Mouse (Mus musculus) kidney, postnatal 0 days (tissue): ENCODE data around the gene Foxe1. TPM values are rescaled to one million over a fixed set of nuclear protein-coding genes. Genes with fewer than 3 reads are reported as not detected.

Experiments used
- ATAC-seq: fragments of 200-750 bp; cut with Nextera tagmentation; replicated peaks from 2 replicates; pipeline ENCODE4 v1.8.0; 2017; ENCODE audit warnings: low read depth, moderate number of reproducible peaks, moderate TSS enrichment, moderate library complexity; ENCODE audit not compliant: low FRiP score
- DNase-seq: peaks from one replicate; pipeline ENCODE4 v3.0.0-alpha.2; 2016; ENCODE audit warnings: low spot score
- H3K27ac ChIP-seq: fragments of 300-500 bp; sonication (generic); 2 replicates; pipeline ENCODE4 v1.5.1; 2014; ENCODE audit warnings: mild to moderate bottlenecking
- H3K27me3 ChIP-seq: fragments of 300-500 bp; sonication (generic); 2 replicates; pipeline ENCODE4 v1.6.1; 2014; ENCODE audit warnings: low read length, mixed read lengths; ENCODE audit not compliant: insufficient read depth
- H3K36me3 ChIP-seq: fragments of 300-500 bp; sonication (generic); 2 replicates; pipeline ENCODE4 v1.6.1; 2014; ENCODE audit warnings: low read length, mixed read lengths; ENCODE audit not compliant: insufficient read depth
- H3K4me1 ChIP-seq: fragments of 300-500 bp; sonication (generic); replicated peaks from 2 replicates; pipeline ENCODE4 v1.6.1; 2014; ENCODE audit warnings: antibody characterized with exemption, low read length, mixed read lengths; ENCODE audit not compliant: insufficient read depth
- H3K4me2 ChIP-seq: fragments of 300-500 bp; sonication (generic); 2 replicates; pipeline ENCODE4 v1.6.1; 2014; ENCODE audit warnings: mild to moderate bottlenecking, low read length, moderate library complexity, mixed read lengths
- H3K4me3 ChIP-seq: fragments of 300-500 bp; sonication (generic); replicated peaks from 2 replicates; pipeline ENCODE4 v1.5.1; 2014; ENCODE audit warnings: low read depth, low read length
- H3K9ac ChIP-seq: fragments of 300-500 bp; sonication (generic); 2 replicates; pipeline ENCODE4 v1.6.1; 2014; ENCODE audit warnings: low read depth, low read length
- H3K9me3 ChIP-seq: fragments of 300-500 bp; sonication (generic); replicated peaks from 2 replicates; pipeline ENCODE4 v1.6.1; 2016; ENCODE audit warnings: low read length, inconsistent platforms, mixed read lengths
- CTCF ChIP-seq: IDR thresholded peaks from 2 replicates; pipeline ENCODE4 v1.5.1; 2016; ENCODE audit warnings: antibody characterized with exemption, low read depth, mild to moderate bottlenecking, moderate library complexity
- WGBS: fragments of 180-500 bp; shearing (Covaris S2); extraction: QIAGEN DNeasy Blood & Tissue Kit; methylation state at CpG from one replicate; pipeline ENCODE4 v1.1.7; 2014; 5-methylcytosine and 5-hydroxymethylcytosine counted together
- polyA plus RNA-seq: library from polyadenylated mRNA; unstranded; fragments of >200 nt; fragmentation: Nextera tagmentation; extraction: Ambion mirVana; gene quantifications from 2 replicates; pipeline ENCODE4 v1.2.1, GENCODE M21; 2015

Gene Foxe1
- polyA plus RNA-seq, 1 experiment from 2014 or later, result not detected

DNA sequence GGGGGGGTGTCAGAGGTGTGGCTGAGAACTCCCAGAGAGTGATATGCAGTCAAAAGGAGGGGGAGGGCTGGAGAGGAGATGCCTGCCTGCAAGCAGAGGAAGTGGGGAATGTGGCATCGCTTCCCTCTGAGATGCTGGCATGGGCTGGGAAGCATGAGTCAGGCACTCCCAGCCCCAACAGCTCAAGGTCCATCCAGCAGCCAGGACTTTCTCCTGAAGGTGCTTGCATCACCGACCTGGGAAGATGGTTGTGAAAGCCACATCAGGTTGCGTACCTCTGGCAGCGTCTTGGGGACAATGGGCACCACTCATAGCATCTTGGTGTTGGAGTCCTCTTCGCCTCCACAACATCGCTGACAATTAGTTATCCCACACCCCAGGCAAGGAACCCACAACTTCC lies 27.0 kb downstream of the Foxe1 start:
- Histone ChIP-seq H3K4me3 (no peak overlapping the region), H3K36me3 (no peaks in the 10 kb centered on the region), H3K4me2 (no peak overlapping the region), H3K27ac (no peak overlapping the region), H3K9ac (no peak overlapping the region), H3K9me3 (no peaks in the 10 kb centered on the region), H3K27me3 (no peaks in the 10 kb centered on the region), H3K4me1 (0 out of 2 replicates have a peak, but pooled peaks cover 2% of the 10 kb centered on the region)
- DNase-seq (no peak), ATAC-seq (no peak)
- TF ChIP-seq CTCF, result no peak
- 42% methylated on average over 6 of the region's 6 CpGs for WGBS

GRCm38 (mm10) chr4:46371030-46371429 lies 27.6 kb downstream of the Foxe1 start:
- Histone ChIP-seq H3K4me3 (no peak overlapping the region), H3K4me2 (peak overlapping the region; percentile 33; the same call in 1 of the 2 replicates), H3K36me3 (no peaks in the 10 kb centered on the region), H3K27ac (no peak overlapping the region), H3K4me1 (0 out of 2 replicates have a peak, but pooled peaks cover 2% of the 10 kb centered on the region), H3K9me3 (no peaks in the 10 kb centered on the region), H3K27me3 (no peaks in the 10 kb centered on the region), H3K9ac (0 out of 2 replicates have a peak overlapping the region, but pooled peaks have one; percentile 32)
- no peak for TF ChIP-seq CTCF
- DNase-seq (peak; percentile 74), ATAC-seq (peak; percentile 83)
- WGBS, result 4% methylated on average over 18 of the region's 19 CpGs

- Histone ChIP-seq H3K4me1 (0 out of 2 replicates have a peak, but pooled peaks cover 2% of the 10 kb centered on the region), H3K27ac (no peak overlapping the region), H3K4me2 (peak overlapping the region; percentile 53), H3K9ac (no peak overlapping the region), H3K9me3 (no peaks in the 10 kb centered on the region), H3K27me3 (no peaks in the 10 kb centered on the region), H3K4me3 (no peak overlapping the region; the same call in 1 of the 2 replicates), H3K36me3 (peaks cover 12% of the 10 kb centered on the region; the same call in 1 of the 2 replicates)
- peak; percentile 29 for DNase-seq
- WGBS, result 57% methylated on average over 6 of the region's 6 CpGs
- ATAC-seq, result no peak
- TF ChIP-seq CTCF, result peak; percentile 61
Observed at GRCm38 (mm10) chr4:46374455-46374854, 31.0 kb downstream of the Foxe1 start.

GRCm38 (mm10) chr4:46374869-46375368 lies 31.5 kb downstream of the Foxe1 start:
- Histone ChIP-seq H3K4me2 (peak overlapping the region; percentile 53), H3K4me1 (0 out of 2 replicates have a peak, but pooled peaks cover 2% of the 10 kb centered on the region), H3K27ac (no peak overlapping the region), H3K4me3 (peak overlapping the region; percentile 22), H3K27me3 (no peaks in the 10 kb centered on the region), H3K36me3 (peaks cover 17% of the 10 kb centered on the region; the same call in 1 of the 2 replicates), H3K9ac (no peak overlapping the region), H3K9me3 (no peaks in the 10 kb centered on the region)
- peak; percentile 95 for TF ChIP-seq CTCF
- ATAC-seq, result peak; percentile 83
- 28% methylated on average over 22 of the region's 22 CpGs for WGBS
- peak; percentile 91 for DNase-seq

- DNase-seq (peak; percentile 18), ATAC-seq (no peak)
- Histone ChIP-seq H3K4me2 (peak overlapping the region; percentile 60), H3K36me3 (0 out of 2 replicates have a peak, but pooled peaks cover 5% of the 10 kb centered on the region), H3K4me1 (no peaks in the 10 kb centered on the region; the same call in 1 of the 2 replicates), H3K4me3 (peak overlapping the region; percentile 52), H3K27me3 (no peaks in the 10 kb centered on the region), H3K27ac (peak overlapping the region; percentile 90; the same call in 1 of the 2 replicates), H3K9me3 (no peaks in the 10 kb centered on the region), H3K9ac (peak overlapping the region; percentile 68; the same call in 1 of the 2 replicates)
- no peak for TF ChIP-seq CTCF
- WGBS, result 11% methylated on average over 5 of the region's 5 CpGs
Observed at GRCm38 (mm10) chr4:46388556-46388955, 45.1 kb downstream of the Foxe1 start.

DNA sequence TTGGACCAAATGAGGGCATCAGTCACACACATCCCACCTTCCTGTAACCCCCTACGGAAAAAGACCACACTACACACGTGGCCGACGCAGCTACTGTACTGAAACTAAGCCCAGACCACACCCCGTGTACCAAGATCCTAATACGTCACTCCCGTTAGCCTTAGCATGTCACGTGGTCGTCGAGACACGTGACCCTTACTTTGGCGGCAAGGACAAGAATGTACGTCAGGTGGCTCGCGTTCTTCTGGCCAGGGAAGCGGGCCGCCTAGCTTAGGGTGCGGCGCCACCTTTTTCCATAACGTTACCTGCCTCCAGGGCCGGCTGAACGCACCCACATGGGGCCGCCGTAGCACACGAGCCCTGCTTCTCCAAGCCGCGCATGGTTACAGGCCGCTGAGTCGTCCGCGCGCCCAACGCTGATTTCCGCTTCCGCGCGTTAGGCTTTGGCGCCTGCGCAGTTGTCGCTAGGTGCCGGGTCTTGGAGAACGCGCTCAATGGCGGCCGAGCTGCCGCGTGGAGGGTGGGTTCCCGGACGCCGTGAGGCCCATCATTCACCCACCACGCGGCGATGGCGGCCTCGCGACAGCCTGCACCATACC lies 45.7 kb downstream of the Foxe1 start, which contains the start of gene Trmo:
Gene Trmo (minus strand): TSS at position 425 of the 599 bp plus-strand sequence.
- TF ChIP-seq CTCF, result no peak; the same call in 1 of the 2 replicates
- H3K27ac ChIP-seq, result peak within 1 kb of the TSS; percentile 90
- peak within 1 kb of the TSS; percentile 68 for H3K9ac ChIP-seq
- ATAC-seq, result peak; percentile 94
- DNase-seq, result peak; percentile 99
- no peaks in the 10 kb centered on the region for H3K9me3 ChIP-seq
- peak within 1 kb of the TSS; percentile 60 for H3K4me2 ChIP-seq
- H3K27me3 ChIP-seq, result no peaks in the 10 kb centered on the region
- under 1% methylated on average over 56 of the region's 56 CpGs for WGBS
- 0 out of 2 replicates have a peak, but pooled peaks cover 5% of the 10 kb centered on the region for H3K36me3 ChIP-seq
- H3K4me3 ChIP-seq, result peak within 1 kb of the TSS; percentile 52
- H3K4me1 ChIP-seq, result no peaks in the 10 kb centered on the region; the same call in 1 of the 2 replicates
